Mouse (Mus musculus) midbrain, postnatal 0 days (tissue): ENCODE measurements around the gene Vps13c. TPM values are rescaled to one million over a fixed set of nuclear protein-coding genes. Genes with fewer than 3 reads are reported as not detected.

ENCODE experiments used
- ATAC-seq: fragments of 200-750 bp; cut with Nextera tagmentation; 2 replicates; pipeline ENCODE4 v1.8.0; 2017; ENCODE audit warnings: moderate number of reproducible peaks, mild to moderate bottlenecking, moderate TSS enrichment, moderate library complexity; ENCODE audit not compliant: low FRiP score
- DNase-seq: peaks from one replicate; pipeline ENCODE4 v3.0.0-alpha.2; 2015; ENCODE audit warnings: low spot score
- H3K27ac ChIP-seq: fragments of 300-500 bp; sonication (generic); 2 replicates; pipeline ENCODE4 v1.5.1; 2014; ENCODE audit warnings: low read depth, mild to moderate bottlenecking, low read length, mixed read lengths
- H3K27me3 ChIP-seq: fragments of 300-500 bp; sonication (generic); 2 replicates; pipeline ENCODE4 v1.6.1; 2014; ENCODE audit warnings: low read length, control low read depth, mixed read lengths; ENCODE audit not compliant: insufficient read depth
- H3K36me3 ChIP-seq: fragments of 300-500 bp; sonication (generic); 2 replicates; pipeline ENCODE4 v1.6.1; 2014; ENCODE audit warnings: low read length, control low read depth, mixed read lengths; ENCODE audit not compliant: insufficient read depth
- H3K4me1 ChIP-seq: fragments of 300-500 bp; sonication (generic); 2 replicates; pipeline ENCODE4 v1.6.1; 2014; ENCODE audit warnings: mild to moderate bottlenecking, control low read depth, antibody characterized with exemption, low read length, mixed read lengths; ENCODE audit not compliant: insufficient read depth
- H3K4me2 ChIP-seq: fragments of 300-500 bp; sonication (generic); 2 replicates; pipeline ENCODE4 v1.6.1; 2014; ENCODE audit warnings: low read depth, mild to moderate bottlenecking, low read length, mixed read lengths; ENCODE audit not compliant: poor library complexity, severe bottlenecking
- H3K4me3 ChIP-seq: fragments of 300-500 bp; sonication (generic); 2 replicates; pipeline ENCODE4 v1.5.1; 2014; ENCODE audit warnings: low read depth, mild to moderate bottlenecking, low read length, moderate library complexity
- H3K9ac ChIP-seq: fragments of 300-500 bp; sonication (generic); replicated peaks from 2 replicates; pipeline ENCODE4 v1.6.1; 2014; ENCODE audit warnings: mild to moderate bottlenecking, low read length, moderate library complexity, mixed read lengths; ENCODE audit not compliant: poor library complexity, severe bottlenecking
- H3K9me3 ChIP-seq: fragments of 300-500 bp; sonication (generic); 2 replicates; pipeline ENCODE4 v1.6.1; 2016; ENCODE audit warnings: low read length, control low read depth
- CTCF ChIP-seq: IDR thresholded peaks from 2 replicates; pipeline ENCODE4 v1.5.1; 2016; ENCODE audit warnings: antibody characterized with exemption, mild to moderate bottlenecking
- WGBS: fragments of 180-500 bp; shearing (Covaris S2); extraction: QIAGEN DNeasy Blood & Tissue Kit; methylation state at CpG from one replicate; pipeline ENCODE4 v1.1.7; 2014; 5-methylcytosine and 5-hydroxymethylcytosine counted together
- polyA plus RNA-seq: library from polyadenylated mRNA; unstranded; fragments of >200 nt; fragmentation: Nextera tagmentation; extraction: Ambion mirVana; gene quantifications from 2 replicates; pipeline ENCODE4 v1.2.1, GENCODE M21; 2015
- total RNA-seq: library from RNA; depleted of rRNA; stranded (reverse); fragments of >200 nt; gene quantifications from 2 replicates; pipeline ENCODE4 v1.2.3, GENCODE M21; 2014; rRNA removed

Vps13c gene
- total and polyA plus RNA-seq, 2 experiments from 2014 or later, result 8.4 to 31.5 TPM

DNA sequence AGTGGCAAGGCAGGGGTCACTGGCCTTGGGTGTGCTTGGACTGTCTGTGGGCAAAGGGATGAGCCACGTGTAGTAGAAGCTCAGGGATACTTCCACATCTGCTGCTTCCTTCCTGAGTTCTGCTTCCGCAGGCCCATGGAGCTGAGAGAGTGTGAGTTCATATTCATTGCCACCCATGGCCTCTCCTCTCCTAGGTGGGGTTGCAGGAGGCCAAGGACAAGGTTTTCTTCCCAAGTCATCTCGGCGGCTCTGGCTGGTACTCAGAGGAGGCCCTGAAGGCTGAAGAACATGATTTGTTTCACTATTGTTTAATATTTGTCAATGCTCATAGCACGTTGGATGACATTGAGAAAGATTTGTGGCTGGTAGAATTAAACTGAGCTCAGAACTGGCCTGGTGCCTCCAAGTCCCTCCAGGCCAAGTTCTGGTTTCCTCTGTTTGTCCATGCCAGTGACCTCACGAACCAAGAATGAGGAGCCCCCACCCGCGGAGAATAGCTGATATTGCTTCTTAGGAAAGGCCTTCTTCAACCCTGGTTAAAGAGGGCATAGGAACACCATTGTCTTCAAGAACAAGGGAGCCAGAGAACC is 180.7 kb downstream of the Vps13c start:
- H3K9ac ChIP-seq, result no peak overlapping the region
- H3K4me2 ChIP-seq, result no peak overlapping the region
- no peak for TF ChIP-seq CTCF
- no peaks in the 10 kb centered on the region for H3K27me3 ChIP-seq
- no peak for DNase-seq
- H3K27ac ChIP-seq, result no peak overlapping the region
- H3K9me3 ChIP-seq, result no peaks in the 10 kb centered on the region
- H3K36me3 ChIP-seq, result no peaks in the 10 kb centered on the region
- H3K4me3 ChIP-seq, result no peak overlapping the region
- WGBS, result 91% methylated on average over 8 of the region's 8 CpGs
- no peak for ATAC-seq
- no peaks in the 10 kb centered on the region for H3K4me1 ChIP-seq

DNA sequence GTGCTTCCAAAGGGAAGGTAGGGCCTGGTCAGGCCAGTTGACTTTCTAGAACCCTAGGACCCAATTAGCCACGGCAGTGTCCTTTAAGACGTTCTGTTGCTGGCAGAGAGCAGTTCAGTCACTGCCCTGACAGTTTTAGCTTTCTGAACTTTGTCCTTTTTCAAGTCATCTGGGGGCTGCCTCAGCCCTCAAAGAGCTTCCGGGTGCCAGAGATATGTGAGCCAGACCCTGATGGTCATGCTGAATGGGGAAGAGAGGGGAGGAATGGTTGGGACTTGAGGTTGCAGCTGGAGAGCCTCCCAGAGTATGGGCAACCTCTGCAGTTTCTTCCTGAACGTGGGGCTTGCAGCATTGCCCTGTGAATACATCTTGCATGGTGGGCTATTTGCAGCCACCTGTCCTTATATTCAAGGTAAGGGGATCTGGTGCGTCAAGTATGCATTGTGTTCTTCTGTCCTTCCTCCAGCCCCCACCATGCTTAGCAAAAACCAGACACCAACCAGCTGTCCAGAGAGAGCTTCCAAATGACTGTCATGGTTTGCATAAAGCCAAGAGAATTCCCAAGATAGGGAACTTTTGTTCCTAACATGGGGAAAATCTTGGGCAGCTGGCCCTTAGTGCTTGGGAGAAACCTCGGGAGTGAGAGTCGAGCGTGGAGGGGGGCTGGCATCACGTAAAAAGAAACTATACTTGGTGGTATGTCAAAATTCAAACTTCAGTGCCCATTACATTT is 182.3 kb downstream of the Vps13c start:
- H3K4me3 ChIP-seq, result no peak overlapping the region
- no peaks in the 10 kb centered on the region for H3K9me3 ChIP-seq
- no peak for ATAC-seq

GRCm38 (mm10) chr9:68028631-68029030 is 188.4 kb downstream of the Vps13c start:
- Histone ChIP-seq H3K4me2 (no peak overlapping the region), H3K9me3 (no peaks in the 10 kb centered on the region), H3K27me3 (no peaks in the 10 kb centered on the region), H3K4me3 (no peak overlapping the region), H3K36me3 (no peaks in the 10 kb centered on the region), H3K9ac (no peak overlapping the region), H3K27ac (no peak overlapping the region), H3K4me1 (no peaks in the 10 kb centered on the region)
- 75% methylated on average over 4 of the region's 4 CpGs for WGBS
- DNase-seq (no peak), ATAC-seq (no peak)
- TF ChIP-seq CTCF, result no peak

More for the DNA sequence above, 182.3 kb downstream of the Vps13c start:
- H3K27ac ChIP-seq, result no peak overlapping the region
- no peaks in the 10 kb centered on the region for H3K27me3 ChIP-seq
- WGBS, result 82% methylated on average over 9 of the region's 9 CpGs
- H3K4me2 ChIP-seq, result no peak overlapping the region
- TF ChIP-seq CTCF, result no peak
- H3K9ac ChIP-seq, result no peak overlapping the region
- H3K4me1 ChIP-seq, result no peaks in the 10 kb centered on the region
- DNase-seq, result no peak
- no peaks in the 10 kb centered on the region for H3K36me3 ChIP-seq

DNA sequence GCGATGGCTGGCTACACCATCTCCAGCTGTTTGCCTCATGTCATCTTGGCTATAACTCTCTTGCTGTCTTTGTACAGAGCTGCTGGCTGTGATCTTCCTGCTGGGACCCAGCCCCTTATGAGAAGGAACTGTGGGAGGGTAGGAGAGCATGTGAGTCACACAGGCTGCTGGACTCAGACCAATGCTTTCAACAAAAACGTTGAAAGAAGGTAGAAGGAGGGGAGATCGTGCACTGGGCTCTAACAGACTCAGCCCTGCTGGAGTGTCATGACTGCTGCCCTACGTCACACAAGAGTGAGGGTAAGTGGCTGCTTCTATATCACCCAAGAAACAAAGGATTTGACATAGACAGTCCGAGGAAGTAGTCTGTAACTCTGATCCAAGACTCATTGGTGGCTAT is 193.6 kb downstream of the Vps13c start:
- ATAC-seq, result no peak
- 74% methylated on average over 5 of the region's 5 CpGs for WGBS
- Histone ChIP-seq H3K36me3 (no peaks in the 10 kb centered on the region), H3K4me2 (no peak overlapping the region), H3K4me3 (no peak overlapping the region), H3K27me3 (no peaks in the 10 kb centered on the region), H3K27ac (no peak overlapping the region), H3K4me1 (no peaks in the 10 kb centered on the region), H3K9ac (no peak overlapping the region), H3K9me3 (no peaks in the 10 kb centered on the region)
- DNase-seq, result no peak
- TF ChIP-seq CTCF, result no peak

Other genes with a start within 250 kb of the Vps13c start
- gene C2cd4b, start 81.0 kb upstream of the Vps13c start, total RNA-seq, result 4.2 and 5.1 TPM in 2 replicates
- 3.0 and 3.2 TPM in 2 replicates for gene C2cd4b, start 81.0 kb upstream of the Vps13c start, polyA plus RNA-seq
- 0.71 and 0.99 TPM in 2 replicates for gene C2cd4a, start 8.1 kb upstream of the Vps13c start, total RNA-seq
- gene C2cd4a, start 8.1 kb upstream of the Vps13c start, polyA plus RNA-seq, result 0.68 and 0.70 TPM in 2 replicates